In genomic region chr1:144003416-144003815, GRCm38 (mm10) we compare ENCODE assay signal across 8 mouse cellular contexts. TPM values are rescaled to one million over a fixed set of nuclear protein-coding genes. Genes with fewer than 3 reads are reported as not detected.
DNase-seq lines count a peak whose midpoint lies in the region; ATAC-seq and TF ChIP-seq lines count a peak whose summit lies in the region.

No protein-coding gene starts in this region.

- H3K4me3 ChIP-seq in heart, embryonic 11.5 days (ENCODE audit: low read depth, low read length) = peak overlapping the region; percentile 66
- H3K4me3 ChIP-seq in forebrain, embryonic 10.5 days = peak overlapping the region; percentile 67
- peak overlapping the region; percentile 73 for H3K4me3 ChIP-seq in intestine, postnatal 0 days (ENCODE audit: low read depth, low read length)
- peak overlapping the region; percentile 87 for H3K4me3 ChIP-seq in liver, postnatal 0 days (ENCODE audit: low read depth, low read length)

- no peaks in the 10 kb centered on the region for H3K36me3 ChIP-seq in heart, embryonic 11.5 days (ENCODE audit: control insufficient read depth, insufficient read depth, low read length)
- H3K36me3 ChIP-seq in forebrain, embryonic 10.5 days (replicated peaks) = peaks cover 15% of the 10 kb centered on the region
- H3K36me3 ChIP-seq in intestine, postnatal 0 days (ENCODE audit: control insufficient read depth, insufficient read depth) = no peaks in the 10 kb centered on the region
- H3K36me3 ChIP-seq in liver, postnatal 0 days (replicated peaks; ENCODE audit: insufficient read depth, low read length) = peaks cover 14% of the 10 kb centered on the region

- no peak for TF ChIP-seq EP300 in liver, postnatal 0 days (IDR thresholded peaks at IDR 0.05; ENCODE audit: low read depth)

- H3K4me2 ChIP-seq in heart, embryonic 11.5 days = peak overlapping the region; percentile 67
- peak overlapping the region; percentile 76 for H3K4me2 ChIP-seq in intestine, postnatal 0 days (replicated peaks; ENCODE audit: low read depth)
- H3K4me2 ChIP-seq in liver, postnatal 0 days (ENCODE audit: low read depth, low read length) = peak overlapping the region; percentile 74

- TF ChIP-seq CTCF in intestine, postnatal 0 days (IDR thresholded peaks at IDR 0.05; ENCODE audit: low read depth) = no peak
- TF ChIP-seq CTCF in liver, postnatal 0 days (IDR thresholded peaks at IDR 0.05; ENCODE audit: low read depth) = no peak

- H3K9ac ChIP-seq in heart, embryonic 11.5 days (ENCODE audit: low read depth, low read length) = peak overlapping the region; percentile 61
- H3K9ac ChIP-seq in intestine, postnatal 0 days (ENCODE audit: low read depth, low read length) = peak overlapping the region; percentile 60
- peak overlapping the region; percentile 88 for H3K9ac ChIP-seq in liver, postnatal 0 days (replicated peaks)

- H3K27ac ChIP-seq in heart, embryonic 11.5 days (ENCODE audit: low read depth, low read length) = no peak overlapping the region
- H3K27ac ChIP-seq in forebrain, embryonic 10.5 days = peak overlapping the region; percentile 87
- H3K27ac ChIP-seq in intestine, postnatal 0 days (ENCODE audit: low read depth, low read length) = peak overlapping the region; percentile 29; the same call in 1 of the 2 replicates
- H3K27ac ChIP-seq in liver, postnatal 0 days (ENCODE audit: low read depth) = peak overlapping the region; percentile 78

- H3K4me1 ChIP-seq in heart, embryonic 11.5 days (ENCODE audit: control insufficient read depth, insufficient read depth, low read length) = peaks cover 3% of the 10 kb centered on the region; the same call in 1 of the 2 replicates
- H3K4me1 ChIP-seq in forebrain, embryonic 10.5 days = peaks cover 41% of the 10 kb centered on the region
- H3K4me1 ChIP-seq in intestine, postnatal 0 days (replicated peaks; ENCODE audit: control insufficient read depth, insufficient read depth, low read length) = no peaks in the 10 kb centered on the region
- H3K4me1 ChIP-seq in liver, postnatal 0 days (ENCODE audit: insufficient read depth) = peaks cover 25% of the 10 kb centered on the region

- WGBS in heart, embryonic 11.5 days (ENCODE audit: insufficient replicate concordance) = 13% methylated on average over 10 of the region's 10 CpGs
- 5% methylated on average over 10 of the region's 10 CpGs for WGBS in forebrain, embryonic 10.5 days
- WGBS in intestine, postnatal 0 days = 1% methylated on average over 10 of the region's 10 CpGs
- WGBS in liver, postnatal 0 days (ENCODE audit: insufficient replicate concordance) = 4% methylated on average over 10 of the region's 10 CpGs

- no peak for DNase-seq in heart, adult 8-10 months (ENCODE audit: low spot score)
- peak; percentile 59 for DNase-seq in NIH3T3 (ENCODE audit: low read depth)
- DNase-seq in forebrain, embryonic 10.5 days (ENCODE audit: extremely low spot score, low spot score) = no peak
- peak; percentile 33 for DNase-seq in liver, postnatal 0 days
- DNase-seq in right cerebral cortex, postnatal 25 days = peak; percentile 67
- no peak for DNase-seq in gastrocnemius, adult 8-10 months (ENCODE audit: low spot score in 2 of 2)

- H3K9me3 ChIP-seq in heart, embryonic 11.5 days (replicated peaks; ENCODE audit: control insufficient read depth, low read length) = no peaks in the 10 kb centered on the region
- no peaks in the 10 kb centered on the region for H3K9me3 ChIP-seq in forebrain, embryonic 10.5 days
- H3K9me3 ChIP-seq in intestine, postnatal 0 days (ENCODE audit: control insufficient read depth) = no peaks in the 10 kb centered on the region
- no peaks in the 10 kb centered on the region for H3K9me3 ChIP-seq in liver, postnatal 0 days (ENCODE audit: low read length)

- no peak for ATAC-seq in heart, embryonic 11.5 days (replicated peaks; ENCODE audit: insufficient number of reproducible peaks, low FRiP score, low TSS enrichment)
- ATAC-seq in intestine, postnatal 0 days = no peak
- ATAC-seq in liver, postnatal 0 days = no peak

- H3K27me3 ChIP-seq in heart, embryonic 11.5 days (ENCODE audit: control insufficient read depth, insufficient read depth, low read length) = no peaks in the 10 kb centered on the region
- H3K27me3 ChIP-seq in forebrain, embryonic 10.5 days (ENCODE audit: poor library complexity, severe bottlenecking) = no peaks in the 10 kb centered on the region
- no peaks in the 10 kb centered on the region for H3K27me3 ChIP-seq in intestine, postnatal 0 days (replicated peaks; ENCODE audit: control insufficient read depth, insufficient read depth, low read length)
- H3K27me3 ChIP-seq in liver, postnatal 0 days (ENCODE audit: insufficient read depth, low read length) = no peaks in the 10 kb centered on the region

RNA-seq across cellular contexts. Expression of gene Rgs2, which starts 0.5 kb away (rescaled TPM):
- 20.2 and 20.9 TPM in 2 replicates for polyA plus RNA-seq in heart, embryonic 11.5 days (2014; fragmentation: Nextera tagmentation; extraction: Ambion mirVana)
- total RNA-seq in heart, adult 8-10 months (2022) = 10 to 100 TPM; 25.2 to 45.9 (median 28.4) TPM
- polyA plus RNA-seq in forebrain, embryonic 10.5 days (2016; fragmentation: Nextera tagmentation; extraction: Ambion mirVana) = 30.9 and 34.2 TPM in 2 replicates
- 87.6 and 91.2 TPM in 2 replicates for polyA plus RNA-seq in intestine, postnatal 0 days (2015; fragmentation: Nextera tagmentation; extraction: Ambion mirVana)
- 26.0 and 27.8 TPM in 2 replicates for polyA plus RNA-seq in liver, postnatal 0 days (2015; fragmentation: Nextera tagmentation; extraction: Ambion mirVana)
- 1 to 10 TPM; 3.4 to 5.5 (median 4.1) TPM for total RNA-seq in gastrocnemius, adult 8-10 months (2022)

Comparison
In these comparisons a context has a peak if more than half of its experiments do, and no peak if none do; other contexts are left out.
1. DNase-seq: peak in NIH3T3 (single experiment), liver, postnatal 0 days (single experiment) and right cerebral cortex, postnatal 25 days (single experiment); none in heart, adult 8-10 months (single experiment), forebrain, embryonic 10.5 days (single experiment) and gastrocnemius, adult 8-10 months (0 of 2).
2. Peak in every context shown above with its lines, with median percentiles within 50 percentile points of each other: H3K4me2 ChIP-seq, H3K4me3 ChIP-seq and H3K9ac ChIP-seq.